8 mouse cellular contexts compared by ENCODE assay signal in genomic region chr13:54716916-54717315, GRCm38 (mm10). TPM values are rescaled to one million over a fixed set of nuclear protein-coding genes. Genes with fewer than 3 reads are reported as not detected.
DNase-seq lines count a peak whose midpoint lies in the region; ATAC-seq and TF ChIP-seq lines count a peak whose summit lies in the region.

No protein-coding gene starts in this region.

- TF ChIP-seq CTCF in G1E (IDR thresholded peaks at IDR 0.05; ENCODE audit: low read depth, low read length), result peak; percentile 58
- TF ChIP-seq CTCF in cerebellum, adult 2 months (IDR thresholded peaks at IDR 0.05; ENCODE audit: borderline replicate concordance, insufficient read depth, low read depth, low read length), result peak; percentile 77

- WGBS in kidney, embryonic 16.5 days, result 0% methylated on average over 5 of the region's 5 CpGs
- WGBS in cerebellum, adult 2 months, result under 1% methylated on average over 5 of the region's 5 CpGs
- 5% methylated on average over 5 of the region's 5 CpGs for WGBS in neural tube, embryonic 11.5 days

- no peaks in the 10 kb centered on the region for H3K27me3 ChIP-seq in kidney, embryonic 16.5 days (ENCODE audit: insufficient read depth, low read length)
- H3K27me3 ChIP-seq in G1E (ENCODE audit: insufficient read depth, low read length), result peaks cover 2% of the 10 kb centered on the region; the same call in 1 of the 2 replicates
- no peaks in the 10 kb centered on the region for H3K27me3 ChIP-seq in cerebellum, adult 2 months (ENCODE audit: control insufficient read depth, insufficient read depth, low read length)
- H3K27me3 ChIP-seq in neural tube, embryonic 11.5 days (ENCODE audit: control insufficient read depth, insufficient read depth, low read length), result peaks cover 4% of the 10 kb centered on the region; the same call in 1 of the 2 replicates

- peak; percentile 35 for DNase-seq in kidney, adult 9 months
- peak; percentile 54 for DNase-seq in G1E (ENCODE audit: low spot score)
- peak; percentile 66 to 75 for DNase-seq in cerebellum, adult 2 months
- peak; percentile 43 for DNase-seq in forelimb bud, embryonic 11.5 days (ENCODE audit: low read depth, low spot score)
- DNase-seq in layer of hippocampus, postnatal 10 days (ENCODE audit: low spot score in 2 of 2), result peak; percentile 71 to 77
- peak; percentile 61 for DNase-seq in neural tube, embryonic 11.5 days (ENCODE audit: low spot score)
- peak; percentile 74 for DNase-seq in thymus, postnatal 4 days

- H3K4me3 ChIP-seq in kidney, embryonic 16.5 days (ENCODE audit: low read length), result no peak overlapping the region
- H3K4me3 ChIP-seq in G1E (ENCODE audit: low read depth, low read length), result no peak overlapping the region
- H3K4me3 ChIP-seq in cerebellum, adult 2 months (replicated peaks; ENCODE audit: insufficient read depth, low read depth, low read length), result no peak overlapping the region
- H3K4me3 ChIP-seq in neural tube, embryonic 11.5 days (ENCODE audit: low read depth, low read length), result no peak overlapping the region

- H3K9me3 ChIP-seq in kidney, embryonic 16.5 days (ENCODE audit: low read length), result no peaks in the 10 kb centered on the region
- no peaks in the 10 kb centered on the region for H3K9me3 ChIP-seq in G1E (replicated peaks)
- no peaks in the 10 kb centered on the region for H3K9me3 ChIP-seq in neural tube, embryonic 11.5 days (ENCODE audit: control insufficient read depth, low read length)

- H3K4me1 ChIP-seq in kidney, embryonic 16.5 days (ENCODE audit: insufficient read depth, low read length), result no peaks in the 10 kb centered on the region
- no peaks in the 10 kb centered on the region for H3K4me1 ChIP-seq in G1E (ENCODE audit: insufficient read depth, low read depth, low read length)
- H3K4me1 ChIP-seq in cerebellum, adult 2 months (ENCODE audit: control insufficient read depth, insufficient read depth, low read length), result peaks cover 14% of the 10 kb centered on the region
- H3K4me1 ChIP-seq in neural tube, embryonic 11.5 days (ENCODE audit: control insufficient read depth, insufficient read depth, low read length), result peaks cover 7% of the 10 kb centered on the region; the same call in 1 of the 2 replicates

- H3K36me3 ChIP-seq in kidney, embryonic 16.5 days (ENCODE audit: insufficient read depth, low read length), result no peaks in the 10 kb centered on the region
- H3K36me3 ChIP-seq in G1E (replicated peaks), result no peaks in the 10 kb centered on the region
- no peaks in the 10 kb centered on the region for H3K36me3 ChIP-seq in neural tube, embryonic 11.5 days (ENCODE audit: control insufficient read depth, insufficient read depth, low read length)

- H3K4me2 ChIP-seq in kidney, embryonic 16.5 days (replicated peaks; ENCODE audit: low read depth, low read length), result no peak overlapping the region
- no peak overlapping the region for H3K4me2 ChIP-seq in neural tube, embryonic 11.5 days (ENCODE audit: low read depth)

- no peak overlapping the region for H3K9ac ChIP-seq in kidney, embryonic 16.5 days (replicated peaks; ENCODE audit: low read length)
- H3K9ac ChIP-seq in neural tube, embryonic 11.5 days (ENCODE audit: low read length), result no peak overlapping the region

- H3K27ac ChIP-seq in kidney, embryonic 16.5 days (ENCODE audit: low read length), result no peak overlapping the region
- no peak overlapping the region for H3K27ac ChIP-seq in cerebellum, adult 2 months (ENCODE audit: insufficient read depth, low read length)
- no peak overlapping the region for H3K27ac ChIP-seq in neural tube, embryonic 11.5 days (ENCODE audit: low read depth, low read length)

- TF ChIP-seq POLR2A in cerebellum, adult 2 months (IDR thresholded peaks at IDR 0.05; ENCODE audit: borderline replicate concordance, insufficient read depth, low read length), result no peak

- no peak for ATAC-seq in kidney, embryonic 16.5 days (ENCODE audit: low FRiP score, low TSS enrichment)
- ATAC-seq in G1E (ENCODE audit: extremely low read depth, insufficient number of reproducible peaks, low FRiP score, poor library complexity, severe bottlenecking), result no peak
- ATAC-seq in neural tube, embryonic 11.5 days (ENCODE audit: insufficient read depth, low FRiP score, low TSS enrichment), result no peak

RNA-seq across cellular contexts. Expression of gene Cdhr2, which starts 15.7 kb away (rescaled TPM):
- 8.6 TPM in 2 replicates for polyA plus RNA-seq in kidney, embryonic 16.5 days (2015; fragmentation: Nextera tagmentation; extraction: Ambion mirVana)
- total RNA-seq in G1E (2014; fragmentation: Nextera tagmentation) (not detected in 2 replicates), G1E (2017) (not detected in 2 replicates)
- not detected in 2 replicates for polyA plus RNA-seq in G1E (2012)
- 0.16 and 0.23 TPM in 2 replicates for polyA plus RNA-seq in cerebellum, adult 2 months (2012; rRNA removed)
- total RNA-seq in layer of hippocampus, postnatal 10 days (2021), result under 1 TPM; 0.16 to 0.20 TPM
- polyA plus RNA-seq in neural tube, embryonic 11.5 days (2014; fragmentation: Nextera tagmentation; extraction: Ambion mirVana), result 0.07 and 0.15 TPM in 2 replicates

RNA-seq across cellular contexts. Expression of gene Rnf44, which starts 23.2 kb away (rescaled TPM):
- 71.3 and 77.5 TPM in 2 replicates for polyA plus RNA-seq in kidney, embryonic 16.5 days (2015; fragmentation: Nextera tagmentation; extraction: Ambion mirVana)
- total RNA-seq in G1E (2014; fragmentation: Nextera tagmentation), result 81.9 and 86.2 TPM in 2 replicates
- 12.3 and 13.5 TPM in 2 replicates for total RNA-seq in G1E (2017)
- 304 and 332 TPM in 2 replicates for polyA plus RNA-seq in G1E (2012)
- 91.5 and 99.5 TPM in 2 replicates for polyA plus RNA-seq in cerebellum, adult 2 months (2012; rRNA removed)
- 100 to 1,000 TPM in 1 of 2 experiments, 10 to 100 TPM in 1; 95.0 to 114 TPM for total RNA-seq in layer of hippocampus, postnatal 10 days (2021)
- polyA plus RNA-seq in neural tube, embryonic 11.5 days (2014; fragmentation: Nextera tagmentation; extraction: Ambion mirVana), result 126 and 130 TPM in 2 replicates

RNA-seq across cellular contexts. Expression of gene Gprin1, which starts 32.8 kb away (rescaled TPM):
- polyA plus RNA-seq in kidney, embryonic 16.5 days (2015; fragmentation: Nextera tagmentation; extraction: Ambion mirVana), result 0.06 and 0.09 TPM in 2 replicates
- total RNA-seq in G1E (2014; fragmentation: Nextera tagmentation), result not detected in 2 replicates
- 0.05 and 0.06 TPM in 2 replicates for total RNA-seq in G1E (2017)
- polyA plus RNA-seq in G1E (2012), result not detected in 2 replicates
- 41.4 and 45.4 TPM in 2 replicates for polyA plus RNA-seq in cerebellum, adult 2 months (2012; rRNA removed)
- total RNA-seq in layer of hippocampus, postnatal 10 days (2021), result 100 to 1,000 TPM; 204 TPM
- 13.3 and 14.5 TPM in 2 replicates for polyA plus RNA-seq in neural tube, embryonic 11.5 days (2014; fragmentation: Nextera tagmentation; extraction: Ambion mirVana)

RNA-seq across cellular contexts. Expression of gene Sncb, which starts 49.5 kb away (rescaled TPM):
- not detected in 2 replicates for polyA plus RNA-seq in kidney, embryonic 16.5 days (2015; fragmentation: Nextera tagmentation; extraction: Ambion mirVana)
- not detected in 2 replicates for total RNA-seq in G1E (2014; fragmentation: Nextera tagmentation)
- not detected in 2 replicates for total RNA-seq in G1E (2017)
- not detected in 2 replicates for polyA plus RNA-seq in G1E (2012)
- polyA plus RNA-seq in cerebellum, adult 2 months (2012; rRNA removed), result 851 and 853 TPM in 2 replicates
- 100 to 1,000 TPM; 503 to 525 TPM for total RNA-seq in layer of hippocampus, postnatal 10 days (2021)
- polyA plus RNA-seq in neural tube, embryonic 11.5 days (2014; fragmentation: Nextera tagmentation; extraction: Ambion mirVana), result 2.7 and 3.7 TPM in 2 replicates

Comparison
In these comparisons a context has a peak if more than half of its experiments do, and no peak if none do; other contexts are left out.
1. RNA of gene Gprin1, which starts 32.8 kb away (polyA plus RNA-seq): 41.4 to 45.4 TPM in cerebellum, adult 2 months and 13.3 to 14.5 TPM in neural tube, embryonic 11.5 days; 0.06 to 0.09 TPM in kidney, embryonic 16.5 days and not detected in G1E; every median in the first group is over 10 times any median in the second.
2. Peak in every context shown above with its lines, with median percentiles within 50 percentile points of each other: DNase-seq.